Mouse (Mus musculus): ENCODE measurements around the gene Kif7. TPM values are rescaled to one million over a fixed set of nuclear protein-coding genes. Genes with fewer than 3 reads are reported as not detected.

Gene Kif7
- polyA plus RNA-seq (2012; rRNA removed; ENCODE audit: low replicate concordance), result 0.51 and 0.75 TPM in 2 replicates

GRCm38 (mm10) chr7:79715187-79715981 is at the start of gene Kif7:
TSS of gene Kif7 (minus strand) at chr7:79715720.

GRCm38 (mm10) chr7:79742659-79743536 is 27.4 kb upstream of the Kif7 start, which contains the start of the genes Pex11a and Wdr93:
TSS of gene Pex11a (minus strand) at chr7:79743131.
TSS of gene Wdr93 (plus strand) at chr7:79743163.

GRCm38 (mm10) chr7:79732622-79733021 is 17.1 kb upstream of the Kif7 start, which contains the start of gene Plin1:
TSS of gene Plin1 (minus strand) at chr7:79732903.

GRCm38 (mm10) chr7:79659578-79660290 is 55.8 kb downstream of the Kif7 start, which contains the start of gene Ticrr:
TSS of gene Ticrr (plus strand) at chr7:79660196.

Other genes with a start within 250 kb of the Kif7 start
- 18.9 and 19.9 TPM in 2 replicates for gene Polg, start 249.4 kb downstream of the Kif7 start, polyA plus RNA-seq (2012; rRNA removed; ENCODE audit: low replicate concordance)
- gene Rhcg, start 98.1 kb downstream of the Kif7 start, polyA plus RNA-seq (2012; rRNA removed; ENCODE audit: low replicate concordance), result 0.06 TPM in 1 of 2 replicates, not detected in the other
- 0.57 and 1.9 TPM in 2 replicates for gene Ticrr, start 55.5 kb downstream of the Kif7 start, polyA plus RNA-seq (2012; rRNA removed; ENCODE audit: low replicate concordance)
- 1.2 and 32.3 TPM in 2 replicates for gene Plin1, start 17.2 kb upstream of the Kif7 start, polyA plus RNA-seq (2012; rRNA removed; ENCODE audit: low replicate concordance)
- gene Pex11a, start 27.4 kb upstream of the Kif7 start, polyA plus RNA-seq (2012; rRNA removed; ENCODE audit: low replicate concordance), result 18.6 and 25.4 TPM in 2 replicates
- 0.13 and 0.26 TPM in 2 replicates for gene Wdr93, start 27.4 kb upstream of the Kif7 start, polyA plus RNA-seq (2012; rRNA removed; ENCODE audit: low replicate concordance)
- 0.84 and 1.4 TPM in 2 replicates for gene Mesp1, start 78.1 kb upstream of the Kif7 start, polyA plus RNA-seq (2012; rRNA removed; ENCODE audit: low replicate concordance)
- gene Mesp2, start 95.0 kb upstream of the Kif7 start, polyA plus RNA-seq (2012; rRNA removed; ENCODE audit: low replicate concordance), result 0.55 and 1.1 TPM in 2 replicates
- 1,254 and 9,216 TPM in 2 replicates for gene Anpep, start 145.3 kb upstream of the Kif7 start, polyA plus RNA-seq (2012; rRNA removed; ENCODE audit: low replicate concordance)
- 10.9 and 11.5 TPM in 2 replicates for gene Ap3s2, start 204.9 kb upstream of the Kif7 start, polyA plus RNA-seq (2012; rRNA removed; ENCODE audit: low replicate concordance)
- gene Arpin, start 219.6 kb upstream of the Kif7 start, polyA plus RNA-seq (2012; rRNA removed; ENCODE audit: low replicate concordance), result 19.8 and 20.5 TPM in 2 replicates

Measured in duodenum, adult 2 months (tissue).